Mouse (Mus musculus): Measurements from ENCODE around the gene Casp7. TPM values are rescaled to one million over a fixed set of nuclear protein-coding genes. Genes with fewer than 3 reads are reported as not detected.

The Casp7 gene
- polyA plus RNA-seq, 1 experiment from 2014 or later = 26.4 TPM

DNA sequence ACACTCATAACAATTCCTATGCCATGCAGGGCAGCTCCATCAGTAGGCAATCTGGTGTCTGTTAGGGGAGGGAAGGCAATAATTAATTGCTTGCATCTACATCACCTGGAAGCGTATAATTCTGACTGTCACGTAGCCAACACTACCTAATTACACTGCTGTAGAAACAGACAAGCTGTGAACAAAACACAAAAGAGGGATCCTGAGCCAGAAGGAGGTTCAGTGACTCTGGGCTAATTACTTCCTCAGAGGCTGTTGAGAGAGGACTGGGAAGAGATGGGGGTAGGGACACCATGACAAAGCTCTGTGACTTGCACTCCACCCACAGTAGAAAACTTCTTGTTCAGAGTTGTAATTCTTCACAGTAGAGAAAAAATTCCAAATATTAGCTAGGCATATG lies 79.6 kb downstream of the Casp7 start:
- no peak overlapping the region for H3K9ac ChIP-seq (ENCODE audit: low read depth, low read length)
- H3K4me1 ChIP-seq (replicated peaks; ENCODE audit: control insufficient read depth, insufficient read depth, low read length) = peaks cover 11% of the 10 kb centered on the region
- no peaks in the 10 kb centered on the region for H3K9me3 ChIP-seq (ENCODE audit: control insufficient read depth, low read length)
- no peak for DNase-seq (ENCODE audit: low spot score)
- H3K4me3 ChIP-seq (ENCODE audit: low read depth, low read length) = no peak overlapping the region
- no peak for ATAC-seq (replicated peaks; ENCODE audit: low FRiP score)
- H3K27me3 ChIP-seq (replicated peaks; ENCODE audit: control insufficient read depth, insufficient read depth, low read length) = no peaks in the 10 kb centered on the region; the same call in 1 of the 2 replicates
- H3K4me2 ChIP-seq = no peak overlapping the region
- H3K36me3 ChIP-seq (ENCODE audit: control insufficient read depth, insufficient read depth, low read length) = no peaks in the 10 kb centered on the region
- WGBS = 72% methylated on average over 2 of the region's 2 CpGs
- no peak overlapping the region for H3K27ac ChIP-seq (ENCODE audit: low read depth, low read length)

DNA sequence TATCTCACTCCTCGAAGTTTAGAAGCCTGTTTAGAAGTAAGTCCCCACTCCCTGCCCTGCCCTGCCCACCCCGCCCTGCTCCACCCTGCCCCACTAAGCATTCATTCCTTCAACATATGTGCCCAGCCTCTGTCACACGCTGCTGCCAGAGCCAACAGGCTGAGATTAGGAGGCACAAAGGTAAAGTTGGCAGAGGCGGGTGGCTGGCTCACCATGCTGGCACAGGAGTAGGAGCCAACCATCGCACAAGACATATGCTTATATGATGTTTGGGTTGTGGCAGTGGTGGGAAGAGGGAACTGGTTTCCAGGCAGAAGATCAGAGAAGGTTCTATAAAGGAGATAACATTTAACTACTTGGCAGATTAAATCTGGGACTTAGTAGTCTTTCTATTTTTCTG lies 80.3 kb downstream of the Casp7 start:
- Histone ChIP-seq H3K36me3 (ENCODE audit: control insufficient read depth, insufficient read depth, low read length) (no peaks in the 10 kb centered on the region), H3K4me1 (replicated peaks; ENCODE audit: control insufficient read depth, insufficient read depth, low read length) (peaks cover 11% of the 10 kb centered on the region), H3K4me2 (no peak overlapping the region), H3K4me3 (ENCODE audit: low read depth, low read length) (no peak overlapping the region), H3K9me3 (ENCODE audit: control insufficient read depth, low read length) (no peaks in the 10 kb centered on the region), H3K27me3 (replicated peaks; ENCODE audit: control insufficient read depth, insufficient read depth, low read length) (no peaks in the 10 kb centered on the region; the same call in 1 of the 2 replicates), H3K27ac (ENCODE audit: low read depth, low read length) (no peak overlapping the region), H3K9ac (ENCODE audit: low read depth, low read length) (no peak overlapping the region)
- DNase-seq (ENCODE audit: low spot score) (no peak), ATAC-seq (replicated peaks; ENCODE audit: low FRiP score) (no peak)
- WGBS = 71% methylated on average over 5 of the region's 5 CpGs

DNA sequence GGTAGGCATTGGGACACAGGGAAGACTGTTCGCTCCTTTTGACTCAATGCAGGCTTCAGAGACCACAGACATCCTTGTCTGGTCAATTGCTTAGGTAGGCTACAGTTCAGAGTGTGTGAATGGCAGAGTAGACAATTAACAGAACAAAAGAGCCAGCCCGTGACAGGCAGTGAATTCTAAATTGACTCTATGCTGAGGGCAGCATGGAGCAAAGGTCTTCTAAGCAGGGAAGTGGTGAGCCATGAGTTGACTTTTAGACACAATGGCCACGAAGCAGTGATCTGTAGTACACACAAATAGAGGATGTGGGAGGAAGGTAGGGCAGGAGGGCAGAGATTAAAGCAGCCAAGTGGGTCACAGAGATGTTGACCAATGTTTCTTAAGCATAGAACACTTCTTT lies 80.9 kb downstream of the Casp7 start:
- Histone ChIP-seq H3K9ac (ENCODE audit: low read depth, low read length) (no peak overlapping the region), H3K36me3 (ENCODE audit: control insufficient read depth, insufficient read depth, low read length) (no peaks in the 10 kb centered on the region), H3K4me1 (replicated peaks; ENCODE audit: control insufficient read depth, insufficient read depth, low read length) (peaks cover 11% of the 10 kb centered on the region), H3K9me3 (ENCODE audit: control insufficient read depth, low read length) (no peaks in the 10 kb centered on the region), H3K27ac (ENCODE audit: low read depth, low read length) (no peak overlapping the region), H3K4me3 (ENCODE audit: low read depth, low read length) (no peak overlapping the region), H3K27me3 (replicated peaks; ENCODE audit: control insufficient read depth, insufficient read depth, low read length) (no peaks in the 10 kb centered on the region; the same call in 1 of the 2 replicates), H3K4me2 (no peak overlapping the region)
- WGBS = 67% methylated on average over 3 of the region's 3 CpGs
- ATAC-seq (replicated peaks; ENCODE audit: low FRiP score) (no peak), DNase-seq (ENCODE audit: low spot score) (no peak)

DNA sequence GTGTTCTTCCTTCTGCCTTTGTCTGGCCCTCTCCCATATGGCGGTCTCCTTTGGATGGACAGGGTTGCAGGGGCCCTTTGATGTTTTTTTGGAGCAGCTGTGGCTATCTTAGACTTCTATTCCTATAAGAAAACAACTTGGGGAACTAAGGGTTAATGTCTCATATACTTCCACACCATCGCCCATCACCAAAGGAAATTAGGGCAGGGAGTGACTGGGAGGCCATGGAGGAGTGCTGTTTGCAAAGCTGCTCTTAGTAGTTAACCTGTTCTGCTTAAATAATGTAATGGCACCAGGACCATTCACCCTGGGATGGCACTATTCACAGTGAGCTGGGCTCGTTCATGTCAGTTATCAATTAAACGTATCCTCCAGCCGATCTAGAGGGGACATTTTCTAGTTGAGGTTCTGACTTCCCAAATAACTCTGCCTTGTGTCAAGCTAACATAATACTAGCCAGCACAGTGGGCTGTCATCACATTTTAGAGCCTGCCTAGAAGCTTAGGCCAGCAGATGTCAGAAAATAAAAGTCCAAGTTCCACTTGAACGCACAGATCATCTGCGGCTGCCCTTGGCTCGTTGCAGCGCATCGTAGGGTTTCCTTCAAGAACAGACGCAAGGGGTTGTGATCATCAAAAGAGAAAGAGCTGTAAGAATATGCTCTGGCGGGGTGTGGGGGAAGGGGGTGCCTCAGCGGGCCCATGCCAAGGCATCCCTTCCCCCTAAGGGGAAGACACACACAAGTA lies 87.9 kb downstream of the Casp7 start:
- DNase-seq (ENCODE audit: low spot score) (no peak), ATAC-seq (replicated peaks; ENCODE audit: low FRiP score) (no peak)
- 85% methylated on average over 13 of the region's 13 CpGs for WGBS
- Histone ChIP-seq H3K4me2 (no peak overlapping the region), H3K27ac (ENCODE audit: low read depth, low read length) (no peak overlapping the region), H3K9me3 (ENCODE audit: control insufficient read depth, low read length) (no peaks in the 10 kb centered on the region), H3K4me1 (replicated peaks; ENCODE audit: control insufficient read depth, insufficient read depth, low read length) (0 out of 2 replicates have a peak, but pooled peaks cover 3% of the 10 kb centered on the region), H3K27me3 (replicated peaks; ENCODE audit: control insufficient read depth, insufficient read depth, low read length) (no peaks in the 10 kb centered on the region), H3K9ac (ENCODE audit: low read depth, low read length) (no peak overlapping the region), H3K4me3 (ENCODE audit: low read depth, low read length) (no peak overlapping the region), H3K36me3 (ENCODE audit: control insufficient read depth, insufficient read depth, low read length) (no peaks in the 10 kb centered on the region)

DNA sequence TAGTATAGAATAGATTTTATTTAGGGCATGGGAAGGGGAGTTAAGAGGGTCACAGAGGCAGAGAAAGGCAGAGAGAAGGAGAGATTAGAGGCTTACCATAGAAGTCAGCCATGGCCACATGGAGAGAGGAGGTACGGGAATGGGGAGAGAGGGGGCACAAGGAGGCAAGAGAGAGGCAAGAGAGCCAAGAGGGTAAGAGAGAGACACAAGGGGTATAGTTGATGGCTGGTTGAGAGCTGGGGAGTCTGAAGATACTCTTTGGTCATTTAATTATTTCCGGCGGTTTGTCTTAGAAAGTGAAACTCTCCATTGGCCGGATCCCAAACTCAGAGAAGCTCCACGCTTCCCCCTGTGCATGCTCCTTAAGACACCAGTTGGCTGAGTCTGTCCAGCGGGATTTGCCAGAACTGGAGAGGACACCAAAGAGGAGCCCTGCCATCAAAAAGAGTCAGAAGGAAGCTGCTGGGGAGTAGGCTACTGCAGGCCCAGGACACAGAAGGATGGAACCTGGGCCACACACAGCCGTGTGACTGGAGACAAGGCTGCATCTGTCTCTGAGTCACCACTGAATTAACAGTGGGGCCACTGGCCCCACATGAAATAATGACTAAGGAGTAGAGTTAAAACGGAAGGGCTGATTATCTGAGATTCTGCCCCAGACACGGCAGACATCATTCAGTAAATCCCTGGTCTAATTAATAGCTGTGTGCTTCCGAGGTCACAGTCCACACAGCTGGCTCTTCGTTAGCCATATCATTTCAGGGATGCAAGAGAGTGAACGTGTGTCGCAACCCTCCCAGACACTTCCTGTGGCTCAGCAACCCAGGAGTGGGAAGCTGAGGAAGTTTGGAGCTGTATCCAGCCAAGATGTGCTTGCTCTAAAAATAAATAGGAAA lies 88.7 kb downstream of the Casp7 start:
- DNase-seq (ENCODE audit: low spot score) (no peak), ATAC-seq (replicated peaks; ENCODE audit: low FRiP score) (no peak)
- H3K9me3 ChIP-seq (ENCODE audit: control insufficient read depth, low read length) = no peaks in the 10 kb centered on the region
- H3K9ac ChIP-seq (ENCODE audit: low read depth, low read length) = no peak overlapping the region
- no peaks in the 10 kb centered on the region for H3K27me3 ChIP-seq (replicated peaks; ENCODE audit: control insufficient read depth, insufficient read depth, low read length)
- H3K36me3 ChIP-seq (ENCODE audit: control insufficient read depth, insufficient read depth, low read length) = no peaks in the 10 kb centered on the region
- no peak overlapping the region for H3K27ac ChIP-seq (ENCODE audit: low read depth, low read length)
- WGBS = 51% methylated on average over 13 of the region's 13 CpGs
- no peak overlapping the region for H3K4me3 ChIP-seq (ENCODE audit: low read depth, low read length)
- H3K4me2 ChIP-seq = no peak overlapping the region
- 0 out of 2 replicates have a peak, but pooled peaks cover 3% of the 10 kb centered on the region for H3K4me1 ChIP-seq (replicated peaks; ENCODE audit: control insufficient read depth, insufficient read depth, low read length)

DNA sequence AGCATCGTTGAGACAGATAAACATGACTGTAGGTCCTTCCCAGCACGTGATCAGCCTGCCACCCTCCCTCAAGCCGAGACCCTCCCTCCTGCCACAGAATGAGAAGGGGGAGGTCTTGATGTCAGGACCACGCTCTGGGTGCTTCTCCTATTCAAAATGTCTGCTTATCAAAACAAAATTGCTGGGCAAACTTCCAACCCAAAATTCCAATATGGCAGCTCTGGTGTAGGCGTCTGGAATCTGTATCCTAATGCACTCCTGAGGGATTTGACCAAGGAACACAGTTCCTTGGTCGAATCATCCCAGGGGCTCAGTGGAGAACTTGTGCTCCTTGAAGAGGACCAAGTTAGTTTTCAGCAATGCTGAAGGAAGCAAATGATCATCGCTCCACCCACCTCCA lies 90.0 kb downstream of the Casp7 start:
- no peaks in the 10 kb centered on the region for H3K27me3 ChIP-seq (replicated peaks; ENCODE audit: control insufficient read depth, insufficient read depth, low read length)
- no peak overlapping the region for H3K4me2 ChIP-seq
- H3K36me3 ChIP-seq (ENCODE audit: control insufficient read depth, insufficient read depth, low read length) = no peaks in the 10 kb centered on the region
- ATAC-seq (replicated peaks; ENCODE audit: low FRiP score) (no peak), DNase-seq (ENCODE audit: low spot score) (no peak)
- WGBS = 75% methylated on average over 7 of the region's 7 CpGs
- H3K9me3 ChIP-seq (ENCODE audit: control insufficient read depth, low read length) = no peaks in the 10 kb centered on the region
- H3K9ac ChIP-seq (ENCODE audit: low read depth, low read length) = no peak overlapping the region
- H3K4me3 ChIP-seq (ENCODE audit: low read depth, low read length) = no peak overlapping the region
- H3K4me1 ChIP-seq (replicated peaks; ENCODE audit: control insufficient read depth, insufficient read depth, low read length) = 0 out of 2 replicates have a peak, but pooled peaks cover 3% of the 10 kb centered on the region
- H3K27ac ChIP-seq (ENCODE audit: low read depth, low read length) = no peak overlapping the region

DNA sequence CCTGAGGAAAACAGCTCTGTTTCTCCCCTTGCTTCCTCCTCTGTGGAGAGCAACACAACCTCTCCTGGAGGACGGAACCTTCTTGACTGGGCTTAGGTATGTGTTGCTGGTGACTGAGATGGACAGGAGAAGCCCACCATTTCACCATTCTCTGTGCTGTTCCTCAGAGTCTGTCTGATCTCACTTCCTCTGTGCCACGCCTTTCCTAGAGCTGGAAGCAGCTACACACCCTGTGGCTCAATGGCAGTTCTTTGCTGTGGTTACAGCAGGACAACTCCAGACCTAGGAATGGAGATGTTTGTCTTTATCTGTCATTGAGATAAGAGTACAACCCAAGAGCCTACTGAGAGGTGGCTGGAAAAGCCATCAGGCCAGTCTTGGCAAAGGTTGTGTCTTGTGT lies 90.4 kb downstream of the Casp7 start:
- no peak overlapping the region for H3K4me3 ChIP-seq (ENCODE audit: low read depth, low read length)
- no peak for ATAC-seq (replicated peaks; ENCODE audit: low FRiP score)
- 83% methylated on average over 2 of the region's 2 CpGs for WGBS

DNA sequence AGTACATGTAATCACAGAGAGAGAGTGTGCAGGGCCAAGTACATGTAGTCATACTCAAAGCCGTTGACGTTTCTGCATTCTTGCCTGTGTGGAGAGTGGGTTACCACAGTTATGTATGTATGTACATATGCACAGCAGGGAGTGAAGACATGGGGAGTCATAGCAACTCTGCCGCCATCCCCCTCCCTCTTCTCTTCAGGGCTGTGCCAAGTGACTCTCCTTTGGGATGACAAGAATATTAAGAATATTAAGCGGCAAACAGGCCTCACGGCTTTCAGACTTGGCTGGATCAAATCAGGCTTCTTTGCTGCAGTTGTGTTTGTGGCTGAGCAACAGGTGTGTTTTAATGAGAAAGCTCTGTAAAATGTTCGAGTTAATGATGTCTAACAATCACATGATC lies 92.7 kb downstream of the Casp7 start:
- H3K4me3 ChIP-seq (ENCODE audit: low read depth, low read length) = no peak overlapping the region
- 85% methylated on average over 6 of the region's 6 CpGs for WGBS
- no peak for ATAC-seq (replicated peaks; ENCODE audit: low FRiP score)

More for the DNA sequence above, 90.4 kb downstream of the Casp7 start:
- 0 out of 2 replicates have a peak, but pooled peaks cover 3% of the 10 kb centered on the region for H3K4me1 ChIP-seq (replicated peaks; ENCODE audit: control insufficient read depth, insufficient read depth, low read length)
- no peaks in the 10 kb centered on the region for H3K9me3 ChIP-seq (ENCODE audit: control insufficient read depth, low read length)
- no peaks in the 10 kb centered on the region for H3K36me3 ChIP-seq (ENCODE audit: control insufficient read depth, insufficient read depth, low read length)
- no peak for DNase-seq (ENCODE audit: low spot score)
- no peaks in the 10 kb centered on the region for H3K27me3 ChIP-seq (replicated peaks; ENCODE audit: control insufficient read depth, insufficient read depth, low read length)
- no peak overlapping the region for H3K27ac ChIP-seq (ENCODE audit: low read depth, low read length)
- no peak overlapping the region for H3K4me2 ChIP-seq
- no peak overlapping the region for H3K9ac ChIP-seq (ENCODE audit: low read depth, low read length)

More for the DNA sequence above, 92.7 kb downstream of the Casp7 start:
- H3K4me1 ChIP-seq (replicated peaks; ENCODE audit: control insufficient read depth, insufficient read depth, low read length) = 0 out of 2 replicates have a peak, but pooled peaks cover 3% of the 10 kb centered on the region
- no peaks in the 10 kb centered on the region for H3K9me3 ChIP-seq (ENCODE audit: control insufficient read depth, low read length)
- H3K4me2 ChIP-seq = no peak overlapping the region
- H3K9ac ChIP-seq (ENCODE audit: low read depth, low read length) = no peak overlapping the region
- DNase-seq (ENCODE audit: low spot score) = no peak
- no peak overlapping the region for H3K27ac ChIP-seq (ENCODE audit: low read depth, low read length)
- H3K27me3 ChIP-seq (replicated peaks; ENCODE audit: control insufficient read depth, insufficient read depth, low read length) = no peaks in the 10 kb centered on the region
- no peaks in the 10 kb centered on the region for H3K36me3 ChIP-seq (ENCODE audit: control insufficient read depth, insufficient read depth, low read length)
